Mouse (Mus musculus) forebrain, embryonic 10.5 days (tissue): ENCODE results near the gene Psapl1. TPM values are rescaled to one million over a fixed set of nuclear protein-coding genes. Genes with fewer than 3 reads are reported as not detected.

Source experiments
- polyA plus RNA-seq: library from polyadenylated mRNA; unstranded; fragments of >200 nt; fragmentation: Nextera tagmentation; extraction: Ambion mirVana; gene quantifications from 2 replicates; pipeline ENCODE4 v1.2.1, GENCODE M21; 2016

The Psapl1 gene
- polyA plus RNA-seq, 1 experiment from 2014 or later, result 0.10 TPM

Other genes starting within 250 kb of the Psapl1 start
- 4.7 and 4.8 TPM in 2 replicates for gene Sorcs2, start 194.1 kb downstream of the Psapl1 start, polyA plus RNA-seq